Mouse (Mus musculus) lung, embryonic 14.5 days (tissue): ENCODE results near the gene Gm10837. TPM values are rescaled to one million over a fixed set of nuclear protein-coding genes. Genes with fewer than 3 reads are reported as not detected.

ENCODE experiments used
- ATAC-seq: fragments of 200-750 bp; cut with Nextera tagmentation; 2 replicates; pipeline ENCODE4 v1.8.0; 2017; ENCODE audit warnings: mild to moderate bottlenecking, moderate TSS enrichment, moderate library complexity; ENCODE audit not compliant: insufficient read depth
- DNase-seq: peaks from one replicate; pipeline ENCODE4 v3.0.0-alpha.2; 2015
- H3K27ac ChIP-seq: fragments of 300-500 bp; sonication (generic); 2 replicates; pipeline ENCODE4 v1.5.1; 2014; ENCODE audit warnings: low read depth, mild to moderate bottlenecking, moderate library complexity
- H3K27me3 ChIP-seq: fragments of 300-500 bp; sonication (generic); 2 replicates; pipeline ENCODE4 v1.6.1; 2014; ENCODE audit warnings: low read length, control low read depth; ENCODE audit not compliant: insufficient read depth
- H3K36me3 ChIP-seq: fragments of 300-500 bp; sonication (generic); 2 replicates; pipeline ENCODE4 v1.6.1; 2014; ENCODE audit warnings: control low read depth; ENCODE audit not compliant: insufficient read depth
- H3K4me1 ChIP-seq: fragments of 300-500 bp; sonication (generic); 2 replicates; pipeline ENCODE4 v1.6.1; 2014; ENCODE audit warnings: antibody characterized with exemption, control low read depth; ENCODE audit not compliant: insufficient read depth
- H3K4me2 ChIP-seq: fragments of 300-500 bp; sonication (generic); 2 replicates; pipeline ENCODE4 v1.6.1; 2014; ENCODE audit warnings: mild to moderate bottlenecking
- H3K4me3 ChIP-seq: fragments of 300-500 bp; sonication (generic); 2 replicates; pipeline ENCODE4 v1.5.1; 2014; ENCODE audit warnings: low read depth, low read length
- H3K9ac ChIP-seq: fragments of 300-500 bp; sonication (generic); 2 replicates; pipeline ENCODE4 v1.6.1; 2014
- H3K9me3 ChIP-seq: fragments of 300-500 bp; sonication (generic); 2 replicates; pipeline ENCODE4 v1.6.1; 2016; ENCODE audit warnings: low read depth, low read length, control low read depth
- CTCF ChIP-seq: IDR thresholded peaks from 2 replicates; pipeline ENCODE4 v1.5.1; 2016; ENCODE audit warnings: antibody characterized with exemption, low read depth
- WGBS: fragments of 180-500 bp; shearing (Covaris S2); extraction: QIAGEN DNeasy Blood & Tissue Kit; methylation state at CpG from one replicate; pipeline ENCODE4 v1.1.7; 2014; 5-methylcytosine and 5-hydroxymethylcytosine counted together
- polyA plus RNA-seq: library from polyadenylated mRNA; unstranded; fragments of >200 nt; fragmentation: Nextera tagmentation; extraction: Ambion mirVana; gene quantifications from 2 replicates; pipeline ENCODE4 v1.2.1, GENCODE M21; 2014

Gene Gm10837
- polyA plus RNA-seq, 1 experiment from 2014 or later = not detected

- Histone ChIP-seq H3K4me3 (no peak overlapping the region), H3K4me2 (no peak overlapping the region), H3K4me1 (no peaks in the 10 kb centered on the region), H3K27ac (no peak overlapping the region), H3K27me3 (peaks cover 98% of the 10 kb centered on the region), H3K36me3 (no peaks in the 10 kb centered on the region), H3K9me3 (no peaks in the 10 kb centered on the region), H3K9ac (no peak overlapping the region)
- ATAC-seq (no peak), DNase-seq (peak; percentile 8)
- WGBS = 1% methylated on average over 38 of the region's 38 CpGs
- TF ChIP-seq CTCF = no peak
Measured at GRCm38 (mm10) chr14:122482081-122483023, 8.0 kb upstream of the Gm10837 start.

GRCm38 (mm10) chr14:122483024-122483385, 7.4 kb upstream of the Gm10837 start:
- H3K36me3 ChIP-seq = no peaks in the 10 kb centered on the region
- no peaks in the 10 kb centered on the region for H3K4me1 ChIP-seq
- H3K9ac ChIP-seq = no peak overlapping the region
- DNase-seq (no peak), ATAC-seq (no peak)
- no peak overlapping the region for H3K4me2 ChIP-seq
- 7% methylated on average over 5 of the region's 5 CpGs for WGBS
- H3K9me3 ChIP-seq = no peaks in the 10 kb centered on the region
- no peak overlapping the region for H3K4me3 ChIP-seq
- no peak overlapping the region for H3K27ac ChIP-seq
- no peak for TF ChIP-seq CTCF
- peaks cover 96% of the 10 kb centered on the region for H3K27me3 ChIP-seq

- Histone ChIP-seq H3K4me3 (no peak overlapping the region), H3K36me3 (no peaks in the 10 kb centered on the region), H3K4me1 (no peaks in the 10 kb centered on the region), H3K27me3 (peaks cover 90% of the 10 kb centered on the region), H3K27ac (no peak overlapping the region), H3K9ac (no peak overlapping the region), H3K4me2 (no peak overlapping the region), H3K9me3 (no peaks in the 10 kb centered on the region)
- 2% methylated on average over 18 of the region's 18 CpGs for whole genome bisulfite sequencing
- DNase-seq (no peak), ATAC-seq (peak; percentile 15; the same call in 1 of the 2 replicates)
- no peak for TF ChIP-seq CTCF
Measured at GRCm38 (mm10) chr14:122483556-122484421, 6.6 kb upstream of the Gm10837 start.

- no peak overlapping the region for H3K4me2 ChIP-seq
Measured at GRCm38 (mm10) chr14:122484458-122484843, 5.9 kb upstream of the Gm10837 start.

GRCm38 (mm10) chr14:122484844-122485551, 5.4 kb upstream of the Gm10837 start:
- WGBS = 1% methylated on average over 24 of the region's 24 CpGs
- H3K9ac ChIP-seq = no peak overlapping the region
- DNase-seq (peak; percentile 4), ATAC-seq (no peak)
- no peaks in the 10 kb centered on the region for H3K9me3 ChIP-seq
- no peak overlapping the region for H3K27ac ChIP-seq
- no peak overlapping the region for H3K4me2 ChIP-seq
- H3K4me3 ChIP-seq = no peak overlapping the region
- no peaks in the 10 kb centered on the region for H3K4me1 ChIP-seq
- H3K27me3 ChIP-seq = peaks cover 92% of the 10 kb centered on the region
- no peak for TF ChIP-seq CTCF
- no peaks in the 10 kb centered on the region for H3K36me3 ChIP-seq

More at GRCm38 (mm10) chr14:122484458-122484843, 5.9 kb upstream of the Gm10837 start:
- H3K4me3 ChIP-seq = no peak overlapping the region
- H3K9me3 ChIP-seq = no peaks in the 10 kb centered on the region
- no peaks in the 10 kb centered on the region for H3K4me1 ChIP-seq
- H3K27me3 ChIP-seq = peaks cover 90% of the 10 kb centered on the region
- 4% methylated on average over 4 of the region's 4 CpGs for WGBS
- H3K36me3 ChIP-seq = no peaks in the 10 kb centered on the region
- no peak for DNase-seq
- H3K27ac ChIP-seq = no peak overlapping the region
- no peak for TF ChIP-seq CTCF
- no peak overlapping the region for H3K9ac ChIP-seq
- no peak for ATAC-seq

- H3K4me1 ChIP-seq = no peaks in the 10 kb centered on the region
- no peak overlapping the region for H3K4me2 ChIP-seq
- H3K36me3 ChIP-seq = no peaks in the 10 kb centered on the region
- ATAC-seq = no peak
- WGBS = 4% methylated on average over 12 of the region's 12 CpGs
- no peaks in the 10 kb centered on the region for H3K9me3 ChIP-seq
- DNase-seq = peak; percentile 11
- no peak overlapping the region for H3K27ac ChIP-seq
- TF ChIP-seq CTCF = no peak
- H3K27me3 ChIP-seq = peaks cover 92% of the 10 kb centered on the region
- no peak overlapping the region for H3K4me3 ChIP-seq
- no peak overlapping the region for H3K9ac ChIP-seq
Measured at GRCm38 (mm10) chr14:122485635-122486181, 4.7 kb upstream of the Gm10837 start.
